Mouse (Mus musculus) ES-Bruce4 (cell line): ENCODE measurements around the gene Bag6.

ENCODE experiments used
- CTCF ChIP-seq: IDR thresholded peaks from one replicate; pipeline ENCODE4 v1.8.1; 2011; ENCODE audit warnings: low read depth, low read length
- EP300 ChIP-seq: IDR thresholded peaks from 2 replicates; pipeline ENCODE4 v1.6.1; 2011; ENCODE audit warnings: low read depth, low read length; ENCODE audit not compliant: insufficient read depth
- POLR2A ChIP-seq: IDR thresholded peaks from one replicate; pipeline ENCODE4 v1.8.1; 2011; ENCODE audit warnings: low read length; ENCODE audit not compliant: insufficient read depth

- TF ChIP-seq CTCF: no peak
- TF ChIP-seq EP300: no peak
- TF ChIP-seq POLR2A: no peak
These were observed 4.3 kb downstream of the Bag6 start for GRCm38 (mm10) chr17:35139269-35139668.
